Mouse (Mus musculus): ENCODE results near the gene Mturn. TPM values are rescaled to one million over a fixed set of nuclear protein-coding genes. Genes with fewer than 3 reads are reported as not detected.
A peak's percentile ranks its signal among the peaks of the same experiment; 100 is the strongest.

Gene Mturn
- polyA plus RNA-seq, 1 experiment from 2014 or later, result 2.5 TPM

GRCm38 (mm10) chr6:54691368-54692116 is 10.1 kb downstream of the Mturn start:
- Histone ChIP-seq H3K4me3 (ENCODE audit: low read depth, low read length) (no peak overlapping the region), H3K4me2 (ENCODE audit: low read depth, low read length) (no peak overlapping the region), H3K9me3 (replicated peaks; ENCODE audit: control insufficient read depth, low read length) (no peaks in the 10 kb centered on the region), H3K4me1 (ENCODE audit: control insufficient read depth, low read depth, low read length) (no peaks in the 10 kb centered on the region), H3K27ac (ENCODE audit: low read length) (no peak overlapping the region), H3K9ac (ENCODE audit: low read depth, low read length) (no peak overlapping the region), H3K36me3 (ENCODE audit: control insufficient read depth, insufficient read depth) (no peaks in the 10 kb centered on the region), H3K27me3 (ENCODE audit: control insufficient read depth, insufficient read depth, low read depth, low read length) (no peaks in the 10 kb centered on the region)
- ATAC-seq (ENCODE audit: low read depth), result no peak
- 65% methylated on average over 14 of the region's 14 CpGs for WGBS (ENCODE audit: insufficient replicate concordance)

- ATAC-seq (ENCODE audit: low read depth), result no peak
- WGBS (ENCODE audit: insufficient replicate concordance), result 61% methylated on average over 1 of the region's 1 CpGs
Measured at GRCm38 (mm10) chr6:54692201-54692600, 10.8 kb downstream of the Mturn start.

GRCm38 (mm10) chr6:54693286-54693685 is 11.9 kb downstream of the Mturn start:
- WGBS (ENCODE audit: insufficient replicate concordance), result 79% methylated on average over 6 of the region's 6 CpGs
- Histone ChIP-seq H3K27me3 (ENCODE audit: control insufficient read depth, insufficient read depth, low read depth, low read length) (no peaks in the 10 kb centered on the region), H3K27ac (ENCODE audit: low read length) (no peak overlapping the region), H3K9me3 (replicated peaks; ENCODE audit: control insufficient read depth, low read length) (no peaks in the 10 kb centered on the region), H3K4me1 (ENCODE audit: control insufficient read depth, low read depth, low read length) (no peaks in the 10 kb centered on the region), H3K4me3 (ENCODE audit: low read depth, low read length) (no peak overlapping the region), H3K4me2 (ENCODE audit: low read depth, low read length) (no peak overlapping the region), H3K36me3 (ENCODE audit: control insufficient read depth, insufficient read depth) (no peaks in the 10 kb centered on the region), H3K9ac (ENCODE audit: low read depth, low read length) (no peak overlapping the region)
- no peak for ATAC-seq (ENCODE audit: low read depth)

More at GRCm38 (mm10) chr6:54692201-54692600, 10.8 kb downstream of the Mturn start:
- no peak overlapping the region for H3K4me3 ChIP-seq (ENCODE audit: low read depth, low read length)
- H3K4me1 ChIP-seq (ENCODE audit: control insufficient read depth, low read depth, low read length), result no peaks in the 10 kb centered on the region
- H3K4me2 ChIP-seq (ENCODE audit: low read depth, low read length), result no peak overlapping the region
- H3K9me3 ChIP-seq (replicated peaks; ENCODE audit: control insufficient read depth, low read length), result no peaks in the 10 kb centered on the region
- no peaks in the 10 kb centered on the region for H3K27me3 ChIP-seq (ENCODE audit: control insufficient read depth, insufficient read depth, low read depth, low read length)
- H3K27ac ChIP-seq (ENCODE audit: low read length), result no peak overlapping the region
- no peak overlapping the region for H3K9ac ChIP-seq (ENCODE audit: low read depth, low read length)
- H3K36me3 ChIP-seq (ENCODE audit: control insufficient read depth, insufficient read depth), result no peaks in the 10 kb centered on the region

- Histone ChIP-seq H3K9me3 (replicated peaks; ENCODE audit: control insufficient read depth, low read length) (no peaks in the 10 kb centered on the region), H3K4me3 (ENCODE audit: low read depth, low read length) (peak overlapping the region; percentile 57), H3K4me2 (ENCODE audit: low read depth, low read length) (peak overlapping the region; percentile 85), H3K4me1 (ENCODE audit: control insufficient read depth, low read depth, low read length) (peaks cover 6% of the 10 kb centered on the region; the same call in 1 of the 2 replicates), H3K36me3 (ENCODE audit: control insufficient read depth, insufficient read depth) (no peaks in the 10 kb centered on the region), H3K9ac (ENCODE audit: low read depth, low read length) (peak overlapping the region; percentile 41), H3K27ac (ENCODE audit: low read length) (no peak overlapping the region), H3K27me3 (ENCODE audit: control insufficient read depth, insufficient read depth, low read depth, low read length) (peaks cover 17% of the 10 kb centered on the region)
- WGBS (ENCODE audit: insufficient replicate concordance), result 3% methylated on average over 24 of the region's 24 CpGs
- no peak for ATAC-seq (ENCODE audit: low read depth)
Measured at GRCm38 (mm10) chr6:54698691-54699476, 17.5 kb downstream of the Mturn start.

- peaks cover 24% of the 10 kb centered on the region for H3K27me3 ChIP-seq (ENCODE audit: control insufficient read depth, insufficient read depth, low read depth, low read length)
- peak; percentile 67 for ATAC-seq (ENCODE audit: low read depth)
- WGBS (ENCODE audit: insufficient replicate concordance), result 3% methylated on average over 19 of the region's 19 CpGs
- peaks cover 6% of the 10 kb centered on the region; the same call in 1 of the 2 replicates for H3K4me1 ChIP-seq (ENCODE audit: control insufficient read depth, low read depth, low read length)
- H3K4me3 ChIP-seq (ENCODE audit: low read depth, low read length), result peak overlapping the region; percentile 57
- peak overlapping the region; percentile 85 for H3K4me2 ChIP-seq (ENCODE audit: low read depth, low read length)
- H3K9ac ChIP-seq (ENCODE audit: low read depth, low read length), result peak overlapping the region; percentile 41
- no peaks in the 10 kb centered on the region for H3K36me3 ChIP-seq (ENCODE audit: control insufficient read depth, insufficient read depth)
- H3K9me3 ChIP-seq (replicated peaks; ENCODE audit: control insufficient read depth, low read length), result no peaks in the 10 kb centered on the region
- no peak overlapping the region for H3K27ac ChIP-seq (ENCODE audit: low read length)
Measured at GRCm38 (mm10) chr6:54699477-54700056, 18.1 kb downstream of the Mturn start.

- no peaks in the 10 kb centered on the region for H3K9me3 ChIP-seq (replicated peaks; ENCODE audit: control insufficient read depth, low read length)
- peaks cover 6% of the 10 kb centered on the region; the same call in 1 of the 2 replicates for H3K4me1 ChIP-seq (ENCODE audit: control insufficient read depth, low read depth, low read length)
- no peak overlapping the region for H3K9ac ChIP-seq (ENCODE audit: low read depth, low read length)
- no peak overlapping the region for H3K27ac ChIP-seq (ENCODE audit: low read length)
- no peak overlapping the region for H3K4me2 ChIP-seq (ENCODE audit: low read depth, low read length)
- H3K4me3 ChIP-seq (ENCODE audit: low read depth, low read length), result no peak overlapping the region
- peaks cover 27% of the 10 kb centered on the region for H3K27me3 ChIP-seq (ENCODE audit: control insufficient read depth, insufficient read depth, low read depth, low read length)
- 74% methylated on average over 2 of the region's 2 CpGs for WGBS (ENCODE audit: insufficient replicate concordance)
- ATAC-seq (ENCODE audit: low read depth), result no peak
- H3K36me3 ChIP-seq (ENCODE audit: control insufficient read depth, insufficient read depth), result no peaks in the 10 kb centered on the region
Measured at GRCm38 (mm10) chr6:54700516-54700915, 19.1 kb downstream of the Mturn start.

GRCm38 (mm10) chr6:54701901-54702300 is 20.5 kb downstream of the Mturn start:
- no peak overlapping the region for H3K9ac ChIP-seq (ENCODE audit: low read depth, low read length)
- no peaks in the 10 kb centered on the region for H3K36me3 ChIP-seq (ENCODE audit: control insufficient read depth, insufficient read depth)
- H3K4me3 ChIP-seq (ENCODE audit: low read depth, low read length), result no peak overlapping the region
- no peaks in the 10 kb centered on the region for H3K9me3 ChIP-seq (replicated peaks; ENCODE audit: control insufficient read depth, low read length)
- peaks cover 27% of the 10 kb centered on the region for H3K27me3 ChIP-seq (ENCODE audit: control insufficient read depth, insufficient read depth, low read depth, low read length)
- WGBS (ENCODE audit: insufficient replicate concordance), result 59% methylated on average over 9 of the region's 9 CpGs
- H3K27ac ChIP-seq (ENCODE audit: low read length), result no peak overlapping the region
- no peak overlapping the region for H3K4me2 ChIP-seq (ENCODE audit: low read depth, low read length)
- ATAC-seq (ENCODE audit: low read depth), result no peak
- H3K4me1 ChIP-seq (ENCODE audit: control insufficient read depth, low read depth, low read length), result peaks cover 9% of the 10 kb centered on the region; the same call in 1 of the 2 replicates

GRCm38 (mm10) chr6:54703633-54704538 is 22.5 kb downstream of the Mturn start:
- Histone ChIP-seq H3K27me3 (ENCODE audit: control insufficient read depth, insufficient read depth, low read depth, low read length) (peaks cover 25% of the 10 kb centered on the region), H3K9me3 (replicated peaks; ENCODE audit: control insufficient read depth, low read length) (no peaks in the 10 kb centered on the region), H3K27ac (ENCODE audit: low read length) (no peak overlapping the region), H3K36me3 (ENCODE audit: control insufficient read depth, insufficient read depth) (no peaks in the 10 kb centered on the region), H3K4me2 (ENCODE audit: low read depth, low read length) (no peak overlapping the region), H3K4me1 (ENCODE audit: control insufficient read depth, low read depth, low read length) (peaks cover 6% of the 10 kb centered on the region; the same call in 1 of the 2 replicates), H3K9ac (ENCODE audit: low read depth, low read length) (no peak overlapping the region), H3K4me3 (ENCODE audit: low read depth, low read length) (no peak overlapping the region)
- no peak for ATAC-seq (ENCODE audit: low read depth)
- 20% methylated on average over 14 of the region's 14 CpGs for WGBS (ENCODE audit: insufficient replicate concordance)
